Mouse (Mus musculus): Measurements from ENCODE around the gene Gm5622. TPM values are rescaled to one million over a fixed set of nuclear protein-coding genes. Genes with fewer than 3 reads are reported as not detected.
"Not testable (repeated sequence)": the region's sequence is repeated elsewhere in the genome, so short reads cannot be mapped to it uniquely, and the experiment has no call there.

The Gm5622 gene
- polyA plus RNA-seq (2014; fragmentation: Nextera tagmentation; extraction: Ambion mirVana) = not detected in 2 replicates

- Histone ChIP-seq H3K4me1 (ENCODE audit: control insufficient read depth, insufficient read depth, low read length) (no peaks in the 10 kb centered on the region), H3K9me3 (ENCODE audit: control insufficient read depth, low read length) (no peaks in the 10 kb centered on the region), H3K27me3 (ENCODE audit: control insufficient read depth, insufficient read depth, low read length) (no peaks in the 10 kb centered on the region), H3K27ac (ENCODE audit: low read depth, low read length) (no peak within 1 kb of the TSS), H3K9ac (replicated peaks; ENCODE audit: low read depth, low read length) (no peak within 1 kb of the TSS), H3K4me2 (ENCODE audit: low read depth, low read length) (no peak within 1 kb of the TSS), H3K4me3 (ENCODE audit: low read depth, low read length) (no peak within 1 kb of the TSS), H3K36me3 (ENCODE audit: control insufficient read depth, insufficient read depth, low read length) (no peaks in the 10 kb centered on the region)
- WGBS = 93% methylated on average over 4 of the region's 4 CpGs
- no peak for ATAC-seq (ENCODE audit: low read depth)
Observed at GRCm38 (mm10) chr14:51552490-51552889, at the start of gene Gm5622. Gm5622 (plus strand) TSS chr14:51552790.

DNA sequence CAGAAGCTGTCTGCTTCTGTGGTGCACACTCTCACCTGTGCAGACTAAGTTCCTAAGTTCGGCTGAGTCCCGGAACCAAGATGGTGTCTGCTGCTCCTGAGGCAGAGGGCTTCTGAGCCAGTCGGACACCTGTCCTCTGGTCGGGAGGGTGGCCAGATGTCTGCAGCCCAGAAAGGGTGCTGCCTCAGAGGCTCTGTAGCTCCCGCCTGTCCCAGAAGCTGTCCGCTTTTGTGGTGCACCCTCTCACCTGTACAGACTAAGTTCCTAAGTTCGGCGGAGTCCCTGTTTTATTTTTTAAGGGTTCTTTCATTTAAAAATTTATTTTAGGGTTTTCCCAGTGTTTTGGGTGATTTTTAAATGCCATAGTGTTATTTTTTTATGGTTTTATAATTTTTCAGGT lies 45.2 kb upstream of the Gm5622 start:
- Histone ChIP-seq H3K9ac (replicated peaks; ENCODE audit: low read depth, low read length) (no peak overlapping the region), H3K4me2 (ENCODE audit: low read depth, low read length) (no peak overlapping the region), H3K9me3 (ENCODE audit: control insufficient read depth, low read length) (no peaks in the 10 kb centered on the region), H3K27ac (ENCODE audit: low read depth, low read length) (no peak overlapping the region), H3K36me3 (ENCODE audit: control insufficient read depth, insufficient read depth, low read length) (no peaks in the 10 kb centered on the region), H3K4me1 (ENCODE audit: control insufficient read depth, insufficient read depth, low read length) (no peaks in the 10 kb centered on the region), H3K27me3 (ENCODE audit: control insufficient read depth, insufficient read depth, low read length) (no peaks in the 10 kb centered on the region), H3K4me3 (ENCODE audit: low read depth, low read length) (no peak overlapping the region)
- no peak for ATAC-seq (ENCODE audit: low read depth)
- 97% methylated on average over 8 of the region's 8 CpGs for WGBS

- H3K4me2 ChIP-seq (ENCODE audit: low read depth, low read length); H3K4me1 ChIP-seq (ENCODE audit: control insufficient read depth, insufficient read depth, low read length); H3K9ac ChIP-seq (replicated peaks; ENCODE audit: low read depth, low read length); H3K27ac ChIP-seq (ENCODE audit: low read depth, low read length); H3K4me3 ChIP-seq (ENCODE audit: low read depth, low read length); ATAC-seq (ENCODE audit: low read depth); H3K9me3 ChIP-seq (ENCODE audit: control insufficient read depth, low read length); H3K27me3 ChIP-seq (ENCODE audit: control insufficient read depth, insufficient read depth, low read length); H3K36me3 ChIP-seq (ENCODE audit: control insufficient read depth, insufficient read depth, low read length): not testable (repeated sequence)
- 90% methylated on average over 2 of the region's 2 CpGs for WGBS
Observed at GRCm38 (mm10) chr14:51573963-51574362, 21.4 kb downstream of the Gm5622 start, which contains the start of gene Gm17175. Gm17175 (minus strand) TSS chr14:51574063.

GRCm38 (mm10) chr14:51592039-51592438 lies 39.4 kb downstream of the Gm5622 start, which contains the start of gene Gm17174:
Gm17174 (minus strand) TSS chr14:51592139.
- H3K9ac ChIP-seq (replicated peaks; ENCODE audit: low read depth, low read length); H3K9me3 ChIP-seq (ENCODE audit: control insufficient read depth, low read length); H3K27ac ChIP-seq (ENCODE audit: low read depth, low read length); H3K4me3 ChIP-seq (ENCODE audit: low read depth, low read length); H3K4me1 ChIP-seq (ENCODE audit: control insufficient read depth, insufficient read depth, low read length); H3K36me3 ChIP-seq (ENCODE audit: control insufficient read depth, insufficient read depth, low read length); ATAC-seq (ENCODE audit: low read depth); H3K4me2 ChIP-seq (ENCODE audit: low read depth, low read length); H3K27me3 ChIP-seq (ENCODE audit: control insufficient read depth, insufficient read depth, low read length): not testable (repeated sequence)
- WGBS = 99% methylated on average over 4 of the region's 4 CpGs

GRCm38 (mm10) chr14:51611210-51611609 lies 58.6 kb downstream of the Gm5622 start, which contains the start of gene Gm17078:
Gm17078 (minus strand) TSS chr14:51611310.
- ATAC-seq (ENCODE audit: low read depth) = no peak
- Histone ChIP-seq H3K27me3 (ENCODE audit: control insufficient read depth, insufficient read depth, low read length) (no peaks in the 10 kb centered on the region), H3K4me2 (ENCODE audit: low read depth, low read length) (no peak within 1 kb of the TSS), H3K9ac (replicated peaks; ENCODE audit: low read depth, low read length) (no peak within 1 kb of the TSS), H3K9me3 (ENCODE audit: control insufficient read depth, low read length) (no peaks in the 10 kb centered on the region), H3K36me3 (ENCODE audit: control insufficient read depth, insufficient read depth, low read length) (no peaks in the 10 kb centered on the region), H3K4me3 (ENCODE audit: low read depth, low read length) (no peak within 1 kb of the TSS), H3K27ac (ENCODE audit: low read depth, low read length) (no peak within 1 kb of the TSS), H3K4me1 (ENCODE audit: control insufficient read depth, insufficient read depth, low read length) (no peaks in the 10 kb centered on the region)
- 96% methylated on average over 1 of the region's 1 CpGs for WGBS

DNA sequence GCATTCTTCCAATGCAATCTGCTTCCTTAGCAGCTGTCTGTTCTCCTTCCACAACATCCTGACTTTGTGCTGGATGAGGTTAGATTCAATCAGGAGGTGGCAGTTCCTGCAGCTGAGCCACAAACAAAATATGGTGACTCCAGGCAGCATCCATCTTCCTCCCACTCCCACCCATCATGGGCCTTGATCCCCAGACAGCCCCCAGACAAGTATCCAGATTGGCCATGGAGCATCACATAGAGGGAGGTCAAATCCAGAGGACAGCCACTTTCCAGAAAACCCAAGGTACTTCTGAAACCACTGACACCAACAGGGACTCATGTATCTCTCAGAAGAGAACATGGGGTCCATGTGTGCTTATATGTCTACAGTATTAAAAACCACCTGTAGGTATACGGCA lies 79.8 kb downstream of the Gm5622 start:
- H3K9ac ChIP-seq (replicated peaks; ENCODE audit: low read depth, low read length); H3K36me3 ChIP-seq (ENCODE audit: control insufficient read depth, insufficient read depth, low read length): not testable (repeated sequence)
- 100% methylated on average over 1 of the region's 1 CpGs for WGBS

DNA sequence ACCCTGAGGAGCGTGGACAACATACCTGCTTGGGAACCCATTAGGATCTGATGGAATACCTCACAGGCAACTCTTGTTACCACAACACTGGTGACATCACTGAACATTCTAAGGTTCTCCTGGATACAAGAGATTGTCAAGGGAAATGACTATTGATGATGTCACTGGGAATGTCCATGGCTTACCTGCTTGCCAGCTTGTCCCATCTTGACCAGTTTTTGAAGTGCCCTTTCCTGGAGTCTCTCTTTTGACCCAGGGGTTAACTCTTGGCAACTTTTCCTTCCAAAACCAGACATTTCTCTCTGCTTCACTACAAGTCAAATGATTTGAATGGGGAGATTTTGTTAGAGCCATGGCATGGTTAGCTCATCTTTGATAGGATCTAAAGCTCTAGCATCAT lies 83.0 kb downstream of the Gm5622 start, which contains the start of gene Gm4181:
Gene Gm4181 (minus strand): TSS at position 101 of the 400 bp plus-strand sequence.
- not testable (repeated sequence) for H3K27ac ChIP-seq (ENCODE audit: low read depth, low read length); H3K27me3 ChIP-seq (ENCODE audit: control insufficient read depth, insufficient read depth, low read length); H3K4me3 ChIP-seq (ENCODE audit: low read depth, low read length); ATAC-seq (ENCODE audit: low read depth); H3K36me3 ChIP-seq (ENCODE audit: control insufficient read depth, insufficient read depth, low read length); H3K4me2 ChIP-seq (ENCODE audit: low read depth, low read length); H3K9me3 ChIP-seq (ENCODE audit: control insufficient read depth, low read length); H3K9ac ChIP-seq (replicated peaks; ENCODE audit: low read depth, low read length); H3K4me1 ChIP-seq (ENCODE audit: control insufficient read depth, insufficient read depth, low read length)
- WGBS = 85% methylated on average over 1 of the region's 1 CpGs

More for the DNA sequence above, 79.8 kb downstream of the Gm5622 start:
- not testable (repeated sequence) for H3K4me1 ChIP-seq (ENCODE audit: control insufficient read depth, insufficient read depth, low read length); H3K27ac ChIP-seq (ENCODE audit: low read depth, low read length); ATAC-seq (ENCODE audit: low read depth); H3K4me2 ChIP-seq (ENCODE audit: low read depth, low read length); H3K9me3 ChIP-seq (ENCODE audit: control insufficient read depth, low read length); H3K4me3 ChIP-seq (ENCODE audit: low read depth, low read length); H3K27me3 ChIP-seq (ENCODE audit: control insufficient read depth, insufficient read depth, low read length)

GRCm38 (mm10) chr14:51677269-51677668 lies 124.7 kb downstream of the Gm5622 start:
- no peak overlapping the region for H3K4me3 ChIP-seq (ENCODE audit: low read depth, low read length)
- no peaks in the 10 kb centered on the region for H3K4me1 ChIP-seq (ENCODE audit: control insufficient read depth, insufficient read depth, low read length)
- H3K4me2 ChIP-seq (ENCODE audit: low read depth, low read length) = no peak overlapping the region
- no peaks in the 10 kb centered on the region for H3K36me3 ChIP-seq (ENCODE audit: control insufficient read depth, insufficient read depth, low read length)
- H3K27ac ChIP-seq (ENCODE audit: low read depth, low read length) = no peak overlapping the region
- no peaks in the 10 kb centered on the region for H3K9me3 ChIP-seq (ENCODE audit: control insufficient read depth, low read length)
- H3K9ac ChIP-seq (replicated peaks; ENCODE audit: low read depth, low read length) = no peak overlapping the region
- no peaks in the 10 kb centered on the region for H3K27me3 ChIP-seq (ENCODE audit: control insufficient read depth, insufficient read depth, low read length)
- ATAC-seq (ENCODE audit: low read depth) = no peak
- WGBS = 90% methylated on average over 5 of the region's 5 CpGs

DNA sequence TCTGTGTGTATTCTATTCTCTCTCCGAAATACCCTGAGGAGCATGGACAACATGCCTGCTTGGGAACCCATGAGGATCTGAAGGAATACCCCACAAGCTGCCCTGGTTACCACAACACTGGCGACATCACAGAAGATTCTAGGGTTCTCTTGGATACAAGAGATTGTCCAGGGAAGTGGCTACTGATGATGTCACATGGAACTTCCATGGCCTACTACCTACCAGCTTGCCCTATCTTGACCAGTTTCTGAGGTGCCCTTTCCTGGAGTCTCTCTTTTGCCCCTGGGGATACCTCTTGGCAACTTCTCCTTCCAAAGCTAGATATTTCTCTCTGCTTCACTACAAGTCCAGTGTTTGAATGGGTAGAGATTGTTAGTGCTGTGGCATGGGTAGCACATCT lies 142.8 kb downstream of the Gm5622 start, which contains the start of gene Gm17079:
Gene Gm17079 (minus strand): TSS at position 101 of the 400 bp plus-strand sequence.
- ATAC-seq (ENCODE audit: low read depth); H3K4me2 ChIP-seq (ENCODE audit: low read depth, low read length); H3K9me3 ChIP-seq (ENCODE audit: control insufficient read depth, low read length); H3K36me3 ChIP-seq (ENCODE audit: control insufficient read depth, insufficient read depth, low read length); H3K27me3 ChIP-seq (ENCODE audit: control insufficient read depth, insufficient read depth, low read length); H3K4me3 ChIP-seq (ENCODE audit: low read depth, low read length); H3K27ac ChIP-seq (ENCODE audit: low read depth, low read length); H3K9ac ChIP-seq (replicated peaks; ENCODE audit: low read depth, low read length); H3K4me1 ChIP-seq (ENCODE audit: control insufficient read depth, insufficient read depth, low read length): not testable (repeated sequence)
- 80% methylated on average over 1 of the region's 2 CpGs for whole genome bisulfite sequencing

All from neural tube, embryonic 14.5 days (tissue).